Mouse (Mus musculus): ENCODE data around the gene Ap1s3. TPM values are rescaled to one million over a fixed set of nuclear protein-coding genes. Genes with fewer than 3 reads are reported as not detected.

The Ap1s3 gene
- polyA plus RNA-seq, 1 experiment, result not detected

GRCm38 (mm10) chr1:79687254-79687653 is 15.5 kb upstream of the Ap1s3 start:
- Histone ChIP-seq H3K4me1 (ENCODE audit: control insufficient read depth, insufficient read depth, insufficient read length, low read length) (no peaks in the 10 kb centered on the region), H3K27ac (replicated peaks; ENCODE audit: low read depth, low read length) (no peak overlapping the region), H3K4me3 (ENCODE audit: insufficient read depth, low read depth, low read length) (no peak overlapping the region)

GRCm38 (mm10) chr1:79684027-79684426 is 12.3 kb upstream of the Ap1s3 start:
- no peak overlapping the region for H3K27ac ChIP-seq (replicated peaks; ENCODE audit: low read depth, low read length)
- no peak overlapping the region for H3K4me3 ChIP-seq (ENCODE audit: insufficient read depth, low read depth, low read length)
- no peaks in the 10 kb centered on the region for H3K4me1 ChIP-seq (ENCODE audit: control insufficient read depth, insufficient read depth, insufficient read length, low read length)

DNA sequence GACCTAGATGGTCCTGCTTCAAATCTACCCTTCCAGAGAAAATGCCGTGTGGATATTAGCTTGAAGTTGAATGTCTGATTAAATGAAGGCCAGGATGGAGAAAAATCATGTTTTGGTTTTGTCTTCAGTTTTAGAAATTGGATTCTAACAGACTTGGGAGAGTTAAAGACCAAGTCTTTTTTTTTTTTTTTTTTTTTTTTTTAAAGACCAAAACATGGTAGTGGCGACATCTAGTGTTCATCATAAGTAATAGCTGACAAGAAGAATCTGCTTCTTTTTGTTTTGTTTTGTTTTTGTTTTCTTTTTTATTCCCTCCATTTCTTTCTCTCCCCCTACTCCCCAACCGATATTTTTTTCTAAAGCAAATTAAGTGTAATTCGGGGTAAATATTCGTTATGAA is 11.2 kb upstream of the Ap1s3 start:
- Histone ChIP-seq H3K4me1 (ENCODE audit: control insufficient read depth, insufficient read depth, insufficient read length, low read length) (no peaks in the 10 kb centered on the region), H3K27ac (replicated peaks; ENCODE audit: low read depth, low read length) (no peak overlapping the region), H3K4me3 (ENCODE audit: insufficient read depth, low read depth, low read length) (no peak overlapping the region)

GRCm38 (mm10) chr1:79680777-79681176 is 9.0 kb upstream of the Ap1s3 start:
- Histone ChIP-seq H3K27ac (replicated peaks; ENCODE audit: low read depth, low read length) (no peak overlapping the region), H3K4me1 (ENCODE audit: control insufficient read depth, insufficient read depth, insufficient read length, low read length) (no peaks in the 10 kb centered on the region), H3K4me3 (ENCODE audit: insufficient read depth, low read depth, low read length) (no peak overlapping the region)

GRCm38 (mm10) chr1:79678117-79678684 is 6.4 kb upstream of the Ap1s3 start:
- Histone ChIP-seq H3K4me3 (ENCODE audit: insufficient read depth, low read depth, low read length) (no peak overlapping the region), H3K4me1 (ENCODE audit: control insufficient read depth, insufficient read depth, insufficient read length, low read length) (no peaks in the 10 kb centered on the region), H3K27ac (replicated peaks; ENCODE audit: low read depth, low read length) (no peak overlapping the region)

DNA sequence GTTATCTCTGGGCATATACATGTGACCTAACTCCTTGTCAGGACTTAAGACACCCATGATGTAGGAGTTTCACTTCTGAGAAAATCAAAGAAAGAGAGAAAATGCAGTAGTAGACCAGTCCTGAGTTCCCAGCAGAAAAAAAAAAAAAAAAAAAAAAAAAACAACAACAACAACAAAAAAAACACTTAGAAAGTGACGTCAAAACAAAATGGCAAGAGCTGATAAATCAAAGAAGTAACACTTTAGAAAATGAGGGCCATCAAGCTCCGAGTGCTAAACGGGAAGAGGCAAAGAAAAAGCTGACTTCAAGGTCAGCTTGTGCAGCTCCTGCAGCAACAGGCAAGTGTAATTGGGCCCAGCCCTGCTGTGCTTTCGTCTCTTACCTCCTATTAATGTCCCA is 3.9 kb upstream of the Ap1s3 start:
- Histone ChIP-seq H3K4me3 (ENCODE audit: insufficient read depth, low read depth, low read length) (no peak overlapping the region), H3K4me1 (ENCODE audit: control insufficient read depth, insufficient read depth, insufficient read length, low read length) (peaks cover 3% of the 10 kb centered on the region; the same call in 1 of the 2 replicates), H3K27ac (replicated peaks; ENCODE audit: low read depth, low read length) (no peak overlapping the region)

DNA sequence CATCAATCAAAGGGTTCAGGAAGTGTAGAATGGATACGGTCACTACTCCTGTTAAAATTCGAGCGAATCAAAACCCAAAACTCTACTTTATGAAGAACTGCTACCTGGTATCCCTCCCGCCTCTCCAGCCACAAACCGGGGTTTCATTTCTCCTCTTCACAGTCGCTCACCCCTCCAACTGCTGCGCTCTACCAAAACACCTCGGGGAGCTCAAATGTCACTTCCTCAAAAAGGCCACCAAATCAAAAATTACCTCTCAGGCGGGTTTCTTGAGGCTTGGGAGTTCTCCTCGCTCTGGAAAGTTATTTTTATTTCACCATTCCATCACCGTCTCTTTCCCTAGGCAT is 603 bp downstream of the Ap1s3 start:
- Histone ChIP-seq H3K4me3 (ENCODE audit: insufficient read depth, low read depth, low read length) (peak overlapping the region; percentile 60), H3K27ac (replicated peaks; ENCODE audit: low read depth, low read length) (no peak overlapping the region)

GRCm38 (mm10) chr1:79669419-79669974 is 2.3 kb downstream of the Ap1s3 start:
- Histone ChIP-seq H3K4me1 (ENCODE audit: control insufficient read depth, insufficient read depth, insufficient read length, low read length) (peaks cover 3% of the 10 kb centered on the region; the same call in 1 of the 2 replicates), H3K4me3 (ENCODE audit: insufficient read depth, low read depth, low read length) (no peak overlapping the region), H3K27ac (replicated peaks; ENCODE audit: low read depth, low read length) (no peak overlapping the region)

More for the DNA sequence above, 603 bp downstream of the Ap1s3 start:
- H3K4me1 ChIP-seq (ENCODE audit: control insufficient read depth, insufficient read depth, insufficient read length, low read length), result peaks cover 3% of the 10 kb centered on the region; the same call in 1 of the 2 replicates

DNA sequence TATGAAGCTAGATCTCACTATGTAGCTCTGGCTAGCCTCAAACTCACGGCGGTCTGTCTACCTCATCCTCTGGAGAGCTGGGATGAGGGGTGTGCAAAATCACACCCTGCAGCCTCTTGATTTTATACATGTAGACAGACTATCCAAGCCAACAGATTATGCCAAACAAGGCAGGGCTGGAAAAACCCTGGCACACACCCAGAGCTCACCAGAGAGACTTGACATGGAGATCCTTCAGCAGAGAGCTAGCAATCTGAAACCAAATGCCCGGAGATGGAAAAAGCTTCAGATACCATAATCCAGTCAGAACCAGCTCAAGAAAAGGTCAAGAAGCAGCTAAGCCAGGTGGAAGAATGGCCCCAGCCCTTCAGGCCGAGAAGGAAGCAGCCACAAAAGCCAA is 6.9 kb downstream of the Ap1s3 start:
- Histone ChIP-seq H3K4me3 (ENCODE audit: insufficient read depth, low read depth, low read length) (no peak overlapping the region), H3K27ac (replicated peaks; ENCODE audit: low read depth, low read length) (no peak overlapping the region), H3K4me1 (ENCODE audit: control insufficient read depth, insufficient read depth, insufficient read length, low read length) (no peaks in the 10 kb centered on the region)

- Histone ChIP-seq H3K4me3 (ENCODE audit: insufficient read depth, low read depth, low read length) (no peak overlapping the region), H3K4me1 (ENCODE audit: control insufficient read depth, insufficient read depth, insufficient read length, low read length) (no peaks in the 10 kb centered on the region), H3K27ac (replicated peaks; ENCODE audit: low read depth, low read length) (no peak overlapping the region)
Observed at GRCm38 (mm10) chr1:79659598-79659997, 12.2 kb downstream of the Ap1s3 start.

DNA sequence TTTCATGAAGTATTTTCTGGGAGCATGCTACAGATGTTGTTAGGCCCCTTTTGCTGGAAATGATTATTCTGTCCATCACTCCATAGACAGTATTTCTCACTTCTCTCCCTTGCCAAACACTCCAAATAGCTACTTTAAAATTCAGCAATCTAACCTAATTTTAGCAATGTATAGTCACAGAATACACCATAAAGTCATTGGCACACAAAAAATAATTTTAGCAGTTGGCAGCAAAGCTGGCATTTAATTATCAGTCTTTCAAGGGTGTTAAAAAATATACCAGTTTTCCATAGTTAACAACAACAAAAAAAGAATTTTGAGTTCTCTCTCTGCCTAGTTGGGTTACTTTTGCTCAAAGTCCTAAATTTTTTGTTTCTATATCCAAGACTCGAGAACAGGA is 14.4 kb downstream of the Ap1s3 start:
- Histone ChIP-seq H3K4me3 (ENCODE audit: insufficient read depth, low read depth, low read length) (no peak overlapping the region), H3K4me1 (ENCODE audit: control insufficient read depth, insufficient read depth, insufficient read length, low read length) (no peaks in the 10 kb centered on the region), H3K27ac (replicated peaks; ENCODE audit: low read depth, low read length) (no peak overlapping the region)

DNA sequence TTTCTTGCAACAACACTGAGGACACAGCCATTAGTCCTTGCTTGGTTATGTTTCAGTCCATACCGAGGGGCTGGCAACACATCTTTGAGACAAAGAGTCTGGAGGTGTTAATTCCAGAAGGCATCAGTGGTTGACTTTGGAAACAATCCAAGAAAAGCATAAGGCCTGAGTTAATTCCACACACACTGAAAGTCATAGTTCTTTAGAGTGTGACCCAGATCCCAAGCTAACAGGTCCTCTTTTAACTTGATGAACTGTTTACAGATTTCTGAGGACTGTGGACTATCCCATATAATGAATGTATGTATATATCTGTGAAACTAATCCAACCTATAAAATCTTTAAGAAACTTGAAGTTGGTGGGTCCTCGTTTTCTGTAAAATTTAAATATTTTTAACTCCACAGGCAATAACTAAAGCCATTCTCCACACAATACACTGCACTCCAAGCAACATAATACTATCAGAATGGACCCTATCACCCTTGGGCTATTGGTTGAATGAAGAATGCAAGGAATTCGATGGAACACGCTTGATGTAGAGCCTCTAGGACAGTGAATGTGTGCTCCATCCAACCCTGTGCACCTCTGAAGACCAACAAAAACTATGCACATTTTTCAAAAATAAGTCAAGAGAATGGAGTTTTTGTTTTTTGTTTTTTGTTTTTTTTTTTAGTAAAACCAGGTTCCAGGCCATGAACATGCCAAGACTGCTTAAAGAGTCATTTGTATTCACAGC is 15.8 kb downstream of the Ap1s3 start:
- no peak overlapping the region for H3K27ac ChIP-seq (replicated peaks; ENCODE audit: low read depth, low read length)
- no peak overlapping the region for H3K4me3 ChIP-seq (ENCODE audit: insufficient read depth, low read depth, low read length)

GRCm38 (mm10) chr1:79654948-79655347 is 16.8 kb downstream of the Ap1s3 start:
- no peak overlapping the region for H3K27ac ChIP-seq (replicated peaks; ENCODE audit: low read depth, low read length)
- H3K4me3 ChIP-seq (ENCODE audit: insufficient read depth, low read depth, low read length), result no peak overlapping the region
- no peaks in the 10 kb centered on the region for H3K4me1 ChIP-seq (ENCODE audit: control insufficient read depth, insufficient read depth, insufficient read length, low read length)

More for the DNA sequence above, 15.8 kb downstream of the Ap1s3 start:
- H3K4me1 ChIP-seq (ENCODE audit: control insufficient read depth, insufficient read depth, insufficient read length, low read length), result no peaks in the 10 kb centered on the region

DNA sequence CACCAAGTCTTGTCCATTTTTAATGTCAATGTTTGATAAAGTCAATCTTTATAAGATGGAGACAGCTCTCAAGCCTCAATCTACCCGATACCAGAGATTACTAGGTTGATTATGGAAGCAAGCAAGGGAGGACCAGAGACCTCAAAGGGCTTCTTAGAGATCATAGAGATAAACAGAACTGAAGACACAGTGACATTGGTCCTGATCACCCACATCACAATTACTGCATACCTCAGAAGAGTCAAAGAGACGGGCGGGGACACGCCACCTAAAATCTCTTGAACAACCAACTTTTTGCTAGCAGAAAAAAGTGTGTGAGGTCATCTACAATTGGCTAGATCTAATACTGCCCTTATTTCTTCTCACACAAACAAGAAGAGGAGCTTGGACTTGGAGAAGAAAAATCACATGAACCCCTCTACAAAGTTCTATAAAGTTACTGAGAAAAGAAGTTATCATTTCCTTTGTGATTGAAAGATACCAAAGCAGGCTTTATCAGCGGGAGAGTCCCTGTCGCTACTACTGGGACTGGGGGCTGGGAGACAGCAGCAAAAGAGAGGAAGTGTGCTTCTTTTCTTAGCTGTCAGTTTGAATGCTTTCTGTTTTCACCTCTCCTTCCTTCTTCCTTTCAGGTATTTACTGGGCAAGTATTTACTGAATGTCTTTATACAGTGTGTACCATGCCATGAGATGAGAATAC is 28.2 kb downstream of the Ap1s3 start:
- Histone ChIP-seq H3K4me3 (ENCODE audit: insufficient read depth, low read depth, low read length) (no peak overlapping the region), H3K4me1 (ENCODE audit: control insufficient read depth, insufficient read depth, insufficient read length, low read length) (no peaks in the 10 kb centered on the region), H3K27ac (replicated peaks; ENCODE audit: low read depth, low read length) (no peak overlapping the region)

GRCm38 (mm10) chr1:79642680-79643079 is 29.1 kb downstream of the Ap1s3 start:
- Histone ChIP-seq H3K4me1 (ENCODE audit: control insufficient read depth, insufficient read depth, insufficient read length, low read length) (no peaks in the 10 kb centered on the region), H3K4me3 (ENCODE audit: insufficient read depth, low read depth, low read length) (no peak overlapping the region), H3K27ac (replicated peaks; ENCODE audit: low read depth, low read length) (no peak overlapping the region)
